Mouse (Mus musculus) forebrain, embryonic 16.5 days (tissue): ENCODE data around the gene Fam122a. TPM values are rescaled to one million over a fixed set of nuclear protein-coding genes. Genes with fewer than 3 reads are reported as not detected.

Experiments
- ATAC-seq: fragments of 200-750 bp; cut with Nextera tagmentation; 2 replicates; pipeline ENCODE4 v1.8.0; 2017; ENCODE audit warnings: mild to moderate bottlenecking, moderate library complexity
- H3K27ac ChIP-seq: fragments of 300-500 bp; sonication (generic); 2 replicates; pipeline ENCODE4 v1.5.1; 2014; ENCODE audit warnings: low read length, control low read depth
- H3K27me3 ChIP-seq: fragments of 300-500 bp; sonication (generic); replicated peaks from 2 replicates; pipeline ENCODE4 v1.6.1; 2014; ENCODE audit warnings: low read length; ENCODE audit not compliant: control insufficient read depth, insufficient read depth
- H3K36me3 ChIP-seq: fragments of 300-500 bp; sonication (generic); 2 replicates; pipeline ENCODE4 v1.6.1; 2014; ENCODE audit not compliant: control insufficient read depth, insufficient read depth
- H3K4me1 ChIP-seq: fragments of 300-500 bp; sonication (generic); replicated peaks from 2 replicates; pipeline ENCODE4 v1.6.1; 2014; ENCODE audit warnings: low read length; ENCODE audit not compliant: control insufficient read depth, insufficient read depth
- H3K4me2 ChIP-seq: fragments of 300-500 bp; sonication (generic); 2 replicates; pipeline ENCODE4 v1.6.1; 2014; ENCODE audit warnings: mild to moderate bottlenecking, low read length, control low read depth
- H3K4me3 ChIP-seq: fragments of 300-500 bp; sonication (generic); replicated peaks from 2 replicates; pipeline ENCODE4 v1.5.1; 2014; ENCODE audit warnings: mild to moderate bottlenecking, low read length, control low read depth
- H3K9ac ChIP-seq: fragments of 300-500 bp; sonication (generic); replicated peaks from 2 replicates; pipeline ENCODE4 v1.6.1; 2014; ENCODE audit warnings: low read depth, low read length, control low read depth
- H3K9me3 ChIP-seq: fragments of 300-500 bp; sonication (generic); 2 replicates; pipeline ENCODE4 v1.6.1; 2016; ENCODE audit warnings: low read length; ENCODE audit not compliant: control insufficient read depth
- WGBS: fragments of 180-500 bp; shearing (Covaris S2); extraction: QIAGEN DNeasy Blood & Tissue Kit; methylation state at CpG from one replicate; pipeline ENCODE4 v1.1.7; 2014; 5-methylcytosine and 5-hydroxymethylcytosine counted together
- polyA plus RNA-seq: library from polyadenylated mRNA; unstranded; fragments of >200 nt; fragmentation: Nextera tagmentation; extraction: Ambion mirVana; gene quantifications from 2 replicates; pipeline ENCODE4 v1.2.1, GENCODE M21; 2015

Fam122a gene
- polyA plus RNA-seq, 1 experiment from 2014 or later, result 50.2 TPM

GRCm38 (mm10) chr19:24426759-24427181 lies 50.4 kb downstream of the Fam122a start:
- H3K4me3 ChIP-seq, result no peak overlapping the region
- no peak overlapping the region for H3K9ac ChIP-seq
- no peaks in the 10 kb centered on the region for H3K27me3 ChIP-seq
- no peak overlapping the region for H3K27ac ChIP-seq
- 85% methylated on average over 7 of the region's 7 CpGs for WGBS
- no peak for ATAC-seq
- no peaks in the 10 kb centered on the region for H3K4me1 ChIP-seq
- no peaks in the 10 kb centered on the region for H3K36me3 ChIP-seq
- H3K9me3 ChIP-seq, result no peaks in the 10 kb centered on the region
- no peak overlapping the region for H3K4me2 ChIP-seq

Other genes with a start within 250 kb of the Fam122a start
- 40.1 and 40.3 TPM in 2 replicates for gene Fxn, start 196.8 kb downstream of the Fam122a start, polyA plus RNA-seq
- gene Pip5k1b, start 78.5 kb upstream of the Fam122a start, polyA plus RNA-seq, result 1.8 and 2.2 TPM in 2 replicates
- 1.3 and 2.0 TPM in 2 replicates for gene Tmem252, start 196.7 kb upstream of the Fam122a start, polyA plus RNA-seq